Mouse (Mus musculus): Measurements from ENCODE around the gene Pex1.
"Not testable (repeated sequence)": the region's sequence is repeated elsewhere in the genome, so short reads cannot be mapped to it uniquely, and the experiment has no call there.

Gene Pex1

GRCm38 (mm10) chr5:3645326-3645725, 49.5 kb downstream of the Pex1 start:
- peak; percentile 11 for DNase-seq

- DNase-seq: no peak
Measured at GRCm38 (mm10) chr5:3646539-3646938, 50.7 kb downstream of the Pex1 start.

- DNase-seq: peak; percentile 59
Measured at GRCm38 (mm10) chr5:3646991-3647707, 51.3 kb downstream of the Pex1 start.

GRCm38 (mm10) chr5:3647708-3648121, 51.8 kb downstream of the Pex1 start:
- peak; percentile 96 for DNase-seq

GRCm38 (mm10) chr5:3648206-3648848, 52.5 kb downstream of the Pex1 start:
- peak; percentile 70 for DNase-seq

GRCm38 (mm10) chr5:3648849-3649210, 53.0 kb downstream of the Pex1 start:
- no peak for DNase-seq

GRCm38 (mm10) chr5:3650881-3651280, 55.0 kb downstream of the Pex1 start, which contains the start of gene Tmbim7:
Tmbim7 (plus strand) TSS chr5:3651181.
- no peak for DNase-seq

- no peak for DNase-seq
Measured at GRCm38 (mm10) chr5:3651621-3652020, 55.8 kb downstream of the Pex1 start.

GRCm38 (mm10) chr5:3652903-3653575, 57.2 kb downstream of the Pex1 start:
- DNase-seq: not testable (repeated sequence)

- no peak for DNase-seq
Measured at GRCm38 (mm10) chr5:3653801-3654200, 57.9 kb downstream of the Pex1 start.

GRCm38 (mm10) chr5:3657085-3657484, 61.2 kb downstream of the Pex1 start, which contains the start of gene Gatad1:
Gatad1 (minus strand) TSS chr5:3657185.
- DNase-seq: no peak

GRCm38 (mm10) chr5:3665225-3665624, 69.4 kb downstream of the Pex1 start:
- no peak for DNase-seq

- no peak for DNase-seq
Measured at GRCm38 (mm10) chr5:3666585-3666984, 70.7 kb downstream of the Pex1 start.

GRCm38 (mm10) chr5:3669938-3670554, 74.2 kb downstream of the Pex1 start:
- DNase-seq: no peak

Data from kidney, adult 9 months (tissue).